Mouse (Mus musculus) neural tube, embryonic 14.5 days (tissue): ENCODE results near the gene Rogdi. TPM values are rescaled to one million over a fixed set of nuclear protein-coding genes. Genes with fewer than 3 reads are reported as not detected.

Source experiments
- ATAC-seq: fragments of 200-750 bp; cut with Nextera tagmentation; 2 replicates; pipeline ENCODE4 v1.8.0; 2017; ENCODE audit warnings: low read depth, mild to moderate bottlenecking, moderate TSS enrichment, moderate library complexity
- H3K27ac ChIP-seq: fragments of 300-500 bp; sonication (generic); 2 replicates; pipeline ENCODE4 v1.5.1; 2014; ENCODE audit warnings: low read depth, mild to moderate bottlenecking, control low read depth, low read length, moderate library complexity, mixed read lengths
- H3K27me3 ChIP-seq: fragments of 300-500 bp; sonication (generic); 2 replicates; pipeline ENCODE4 v1.6.1; 2014; ENCODE audit warnings: low read length; ENCODE audit not compliant: control insufficient read depth, insufficient read depth
- H3K36me3 ChIP-seq: fragments of 300-500 bp; sonication (generic); 2 replicates; pipeline ENCODE4 v1.6.1; 2014; ENCODE audit warnings: low read length, mixed read lengths; ENCODE audit not compliant: control insufficient read depth, insufficient read depth
- H3K4me1 ChIP-seq: fragments of 300-500 bp; sonication (generic); 2 replicates; pipeline ENCODE4 v1.6.1; 2014; ENCODE audit warnings: low read length; ENCODE audit not compliant: control insufficient read depth, insufficient read depth
- H3K4me2 ChIP-seq: fragments of 300-500 bp; sonication (generic); 2 replicates; pipeline ENCODE4 v1.6.1; 2014; ENCODE audit warnings: mild to moderate bottlenecking, low read depth, low read length, control low read depth
- H3K4me3 ChIP-seq: fragments of 300-500 bp; sonication (generic); 2 replicates; pipeline ENCODE4 v1.5.1; 2014; ENCODE audit warnings: low read depth, low read length, control low read depth, mixed read lengths
- H3K9ac ChIP-seq: fragments of 300-500 bp; sonication (generic); replicated peaks from 2 replicates; pipeline ENCODE4 v1.6.1; 2014; ENCODE audit warnings: low read depth, mild to moderate bottlenecking, control low read depth, low read length, mixed read lengths
- H3K9me3 ChIP-seq: fragments of 300-500 bp; sonication (generic); 2 replicates; pipeline ENCODE4 v1.6.1; 2016; ENCODE audit warnings: low read length; ENCODE audit not compliant: control insufficient read depth
- WGBS: fragments of 180-500 bp; shearing (Covaris S2); extraction: QIAGEN DNeasy Blood & Tissue Kit; methylation state at CpG from one replicate; pipeline ENCODE4 v1.1.7; 2014; 5-methylcytosine and 5-hydroxymethylcytosine counted together
- polyA plus RNA-seq: library from polyadenylated mRNA; unstranded; fragments of >200 nt; fragmentation: Nextera tagmentation; extraction: Ambion mirVana; gene quantifications from 2 replicates; pipeline ENCODE4 v1.2.1, GENCODE M21; 2014

Gene Rogdi
- 171 and 200 TPM in 2 replicates for polyA plus RNA-seq

DNA sequence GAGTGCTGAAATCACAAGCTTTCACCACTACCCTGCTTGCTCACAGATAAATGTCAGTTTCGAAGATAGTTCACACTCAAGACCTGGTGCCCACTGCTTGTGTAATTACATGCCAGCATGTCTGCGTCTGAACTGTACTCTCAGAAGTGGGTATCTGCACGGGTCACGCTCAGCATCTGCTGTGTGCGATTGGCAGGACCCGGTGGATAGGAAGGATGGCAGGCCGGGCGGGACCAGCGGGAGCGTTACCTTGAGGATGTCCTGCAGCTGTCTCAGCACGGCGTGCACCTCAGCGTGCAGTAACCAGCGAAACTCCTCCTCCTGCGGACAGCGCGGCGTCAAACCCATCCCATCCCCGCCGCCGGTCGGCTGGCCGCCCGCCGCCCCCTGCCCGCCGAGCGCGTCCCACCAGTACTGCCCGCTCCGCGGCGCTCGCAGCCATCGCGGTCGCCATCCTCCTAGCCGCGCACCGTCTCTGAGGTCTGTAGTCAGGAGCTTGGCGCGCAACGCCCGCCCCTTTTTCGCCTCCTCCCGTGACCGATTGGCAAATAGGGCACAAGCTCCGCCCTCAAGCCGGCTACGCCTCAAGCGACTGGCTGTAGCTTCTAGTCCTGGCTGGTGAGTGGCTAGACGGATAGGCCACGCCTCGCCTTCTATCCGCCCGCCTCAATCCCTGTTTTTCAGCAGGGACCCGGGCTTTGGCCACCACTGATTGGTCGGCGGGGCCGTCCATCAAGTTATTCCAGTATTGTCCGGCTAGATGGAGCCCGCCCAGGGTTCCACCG lies at the start of gene Rogdi:
Gene Rogdi, minus strand, starts transcription at position 500 of the 785 bp plus-strand sequence.
- Histone ChIP-seq H3K4me1 (peaks cover 9% of the 10 kb centered on the region; the same call in 1 of the 2 replicates), H3K36me3 (peaks cover 35% of the 10 kb centered on the region), H3K9ac (peak within 1 kb of the TSS; percentile 76), H3K27me3 (no peaks in the 10 kb centered on the region), H3K9me3 (no peaks in the 10 kb centered on the region), H3K27ac (peak within 1 kb of the TSS; percentile 74), H3K4me2 (peak within 1 kb of the TSS; percentile 70), H3K4me3 (peak within 1 kb of the TSS; percentile 65)
- WGBS: under 1% methylated on average over 51 of the region's 63 CpGs
- ATAC-seq: peak; percentile 99

DNA sequence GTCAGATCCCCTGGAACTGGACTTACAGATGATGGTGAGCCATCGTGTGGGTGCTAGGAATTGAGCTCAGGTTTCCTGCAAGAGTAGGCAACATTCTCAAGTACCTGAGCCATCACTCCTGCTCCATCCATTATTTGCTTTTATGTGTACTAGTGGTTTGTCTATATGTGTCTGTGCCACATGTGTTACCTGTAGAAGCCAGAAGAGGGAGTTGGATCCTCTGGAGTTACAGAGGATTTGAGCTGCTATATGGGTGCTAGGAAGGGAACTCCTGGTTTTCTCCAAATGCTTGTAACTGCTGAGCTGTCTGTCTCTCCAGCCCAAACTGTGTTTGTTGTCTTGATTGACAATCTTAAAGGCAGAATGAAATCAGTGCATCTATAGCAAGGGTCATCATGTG lies 44.8 kb upstream of the Rogdi start:
- Histone ChIP-seq H3K27ac (no peak overlapping the region), H3K9ac (no peak overlapping the region), H3K4me2 (no peak overlapping the region), H3K36me3 (peaks cover 33% of the 10 kb centered on the region), H3K9me3 (no peaks in the 10 kb centered on the region), H3K4me3 (no peak overlapping the region), H3K27me3 (no peaks in the 10 kb centered on the region), H3K4me1 (no peaks in the 10 kb centered on the region)
- WGBS: 91% methylated on average over 1 of the region's 1 CpGs
- ATAC-seq: no peak

DNA sequence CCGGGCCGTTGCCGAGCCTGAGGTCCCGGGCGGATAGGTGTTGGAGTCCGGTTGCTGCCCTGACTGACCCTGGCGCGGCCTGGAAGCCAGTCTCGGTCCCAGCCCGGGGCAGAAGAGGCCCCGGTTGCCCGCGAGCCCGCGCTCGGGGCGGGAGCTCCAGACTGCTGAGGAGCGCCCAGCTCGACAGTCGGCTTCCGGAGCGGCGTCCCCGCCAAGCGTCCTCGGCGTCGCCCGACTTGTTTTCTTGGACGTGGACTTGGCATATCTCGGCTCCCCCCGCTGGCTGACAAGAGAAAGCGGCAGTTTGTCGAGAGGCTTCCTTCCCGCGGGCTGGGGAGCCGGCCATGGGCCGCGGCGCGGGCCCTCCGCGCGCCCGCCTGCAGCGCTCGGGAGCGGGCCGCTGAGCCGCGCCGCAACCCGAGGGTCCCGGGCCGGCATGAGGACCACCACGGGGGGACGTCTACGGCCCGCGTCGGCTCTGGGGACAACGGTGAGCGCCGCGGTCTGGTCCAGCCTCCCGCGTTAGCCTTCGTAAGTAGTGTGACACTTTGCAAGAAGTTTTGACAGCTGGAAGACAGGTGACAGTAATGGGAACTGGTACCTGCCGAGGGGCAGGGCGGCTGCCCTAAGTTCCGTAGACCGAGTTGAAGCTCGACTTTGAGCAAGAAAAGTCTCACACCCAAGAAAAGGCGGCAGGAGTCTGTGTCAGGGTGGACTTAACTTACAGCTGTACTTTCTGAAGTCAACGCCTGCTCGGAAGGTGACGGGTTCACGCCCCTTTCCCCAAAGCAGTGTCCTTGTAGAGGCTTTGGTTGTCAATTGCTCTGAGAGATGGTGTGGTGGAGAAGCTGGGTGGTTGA lies 37.1 kb upstream of the Rogdi start:
- under 1% methylated on average over 76 of the region's 78 CpGs for WGBS
- peak; percentile 81 for ATAC-seq
- H3K27ac ChIP-seq: peak overlapping the region; percentile 95
- no peaks in the 10 kb centered on the region for H3K9me3 ChIP-seq
- peak overlapping the region; percentile 89 for H3K9ac ChIP-seq
- H3K4me1 ChIP-seq: peaks cover 26% of the 10 kb centered on the region
- H3K27me3 ChIP-seq: no peaks in the 10 kb centered on the region
- H3K4me2 ChIP-seq: peak overlapping the region; percentile 64
- H3K36me3 ChIP-seq: peaks cover 35% of the 10 kb centered on the region
- H3K4me3 ChIP-seq: peak overlapping the region; percentile 98

DNA sequence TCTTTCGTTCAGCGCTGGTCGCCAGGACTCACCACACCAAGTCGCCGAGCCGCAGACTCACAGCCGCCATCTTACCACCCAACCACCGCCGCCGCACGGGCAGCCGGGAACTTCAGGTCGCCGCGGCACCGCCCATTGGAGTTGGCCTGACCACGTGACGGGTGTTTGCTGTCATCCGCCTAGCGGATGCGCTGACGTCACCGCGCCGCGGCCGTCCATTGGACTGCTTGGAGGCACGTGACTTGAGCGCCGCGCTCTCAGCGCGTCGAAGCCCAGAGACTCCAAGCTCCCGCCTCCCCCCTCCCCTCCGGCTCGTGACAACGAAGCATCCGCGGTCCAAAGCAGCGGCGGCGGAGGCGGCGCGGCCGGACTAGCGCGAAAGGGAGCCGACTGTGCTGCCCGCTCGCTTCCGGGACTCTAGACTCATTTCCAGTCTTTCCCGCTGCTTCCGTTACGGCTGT lies 36.5 kb upstream of the Rogdi start, which contains the start of the genes Glyr1 and Ubn1:
Gene Glyr1, minus strand, starts transcription at position 90 of the 461 bp plus-strand sequence.
Gene Ubn1, plus strand, starts transcription at position 284 of the 461 bp plus-strand sequence.
- Histone ChIP-seq H3K4me3 (peak within 1 kb of the TSS; percentile 98), H3K9ac (peak within 1 kb of the TSS; percentile 89), H3K4me1 (peaks cover 26% of the 10 kb centered on the region), H3K36me3 (peaks cover 35% of the 10 kb centered on the region), H3K27me3 (no peaks in the 10 kb centered on the region), H3K4me2 (peak within 1 kb of the TSS; percentile 93), H3K9me3 (no peaks in the 10 kb centered on the region), H3K27ac (peak within 1 kb of the TSS; percentile 96)
- peak; percentile 100 for ATAC-seq
- WGBS: under 1% methylated on average over 55 of the region's 56 CpGs

DNA sequence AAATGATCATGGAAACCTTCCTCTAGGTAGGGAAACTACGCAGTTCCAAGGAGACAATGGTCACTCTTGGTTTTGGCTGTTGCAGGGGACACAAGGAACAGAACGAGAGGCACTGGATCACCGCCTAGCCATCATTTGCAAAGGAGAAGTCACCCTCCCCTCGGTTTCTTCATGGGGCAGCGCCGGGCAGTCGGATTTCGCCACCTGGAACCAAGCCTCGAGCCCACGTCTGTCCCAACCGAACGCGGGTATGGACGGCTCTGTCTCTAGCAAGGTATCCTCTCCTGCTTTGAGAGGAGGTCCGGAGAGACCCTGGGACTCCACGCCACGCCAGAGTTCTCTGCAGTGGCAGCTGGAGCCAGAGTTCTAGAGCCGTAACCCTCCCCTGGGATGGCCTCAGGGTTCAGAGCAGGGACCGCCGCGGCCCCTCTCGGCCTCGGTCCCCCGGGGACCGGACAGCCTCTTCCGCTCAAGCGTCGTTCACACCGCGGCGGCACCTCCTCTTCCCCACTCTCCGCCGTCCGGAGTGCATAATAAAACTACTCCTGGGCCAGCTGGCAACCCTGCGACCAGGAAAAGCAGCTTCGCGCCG lies 35.9 kb upstream of the Rogdi start:
- H3K4me1 ChIP-seq: peaks cover 26% of the 10 kb centered on the region
- no peaks in the 10 kb centered on the region for H3K27me3 ChIP-seq
- ATAC-seq: peak; percentile 48
- H3K27ac ChIP-seq: peak overlapping the region; percentile 96
- peak overlapping the region; percentile 83 for H3K9ac ChIP-seq
- no peaks in the 10 kb centered on the region for H3K9me3 ChIP-seq
- H3K4me3 ChIP-seq: peak overlapping the region; percentile 98
- peaks cover 37% of the 10 kb centered on the region for H3K36me3 ChIP-seq
- WGBS: under 1% methylated on average over 35 of the region's 38 CpGs
- H3K4me2 ChIP-seq: peak overlapping the region; percentile 93

DNA sequence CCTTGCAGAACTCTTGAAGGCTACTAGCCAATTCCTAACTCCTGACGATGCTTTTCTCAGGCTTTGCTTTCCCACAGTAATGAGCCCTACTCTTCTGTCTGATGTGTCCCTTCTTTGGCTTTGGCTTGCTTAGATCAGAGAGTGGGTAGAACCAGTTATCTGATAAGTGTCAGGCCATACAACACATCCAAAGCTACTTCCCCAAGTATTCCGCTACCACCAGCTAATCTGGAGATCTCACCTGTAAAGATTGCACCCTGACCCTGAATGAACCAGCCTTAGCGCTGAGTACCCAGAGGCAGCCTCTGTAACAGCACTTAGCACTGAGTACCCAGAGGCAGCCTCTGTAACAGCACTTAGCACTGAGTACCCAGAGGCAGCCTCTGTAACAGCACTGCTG lies 32.0 kb upstream of the Rogdi start:
- no peaks in the 10 kb centered on the region for H3K27me3 ChIP-seq
- peaks cover 17% of the 10 kb centered on the region for H3K4me1 ChIP-seq
- WGBS: 98% methylated on average over 3 of the region's 3 CpGs
- H3K9ac ChIP-seq: no peak overlapping the region
- ATAC-seq: no peak
- H3K4me3 ChIP-seq: no peak overlapping the region
- no peaks in the 10 kb centered on the region for H3K9me3 ChIP-seq
- peaks cover 54% of the 10 kb centered on the region for H3K36me3 ChIP-seq
- H3K27ac ChIP-seq: no peak overlapping the region
- H3K4me2 ChIP-seq: no peak overlapping the region

DNA sequence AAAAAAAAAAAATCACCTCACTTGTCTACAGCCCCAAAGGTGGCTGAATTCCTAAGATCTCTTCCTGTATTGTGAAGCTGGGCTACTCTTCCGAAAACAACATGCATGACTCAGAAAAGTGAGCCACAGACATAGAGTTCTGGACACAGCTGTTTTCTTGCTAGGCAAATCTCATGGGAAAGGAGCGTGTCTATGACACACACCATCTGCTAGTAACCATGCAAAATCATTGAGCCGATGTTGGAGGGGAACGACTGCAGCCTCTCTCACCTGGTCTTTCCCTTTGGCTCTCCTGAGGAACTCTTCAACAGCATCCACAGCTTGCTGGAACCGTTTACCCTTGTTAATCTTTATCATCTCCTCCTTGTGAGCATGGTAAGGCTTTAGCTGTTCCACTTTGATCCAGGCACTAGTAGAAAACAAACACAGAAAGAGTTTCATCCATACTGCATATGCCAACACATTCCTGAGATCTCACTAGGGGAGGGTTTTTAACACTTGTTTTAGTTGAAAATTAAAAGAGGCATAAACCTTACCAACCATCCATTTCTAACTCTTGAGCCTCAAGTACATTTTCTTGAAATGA lies 23.4 kb upstream of the Rogdi start:
- no peaks in the 10 kb centered on the region for H3K27me3 ChIP-seq
- no peak overlapping the region for H3K27ac ChIP-seq
- no peak overlapping the region for H3K4me3 ChIP-seq
- no peak for ATAC-seq
- no peak overlapping the region for H3K4me2 ChIP-seq
- WGBS: 74% methylated on average over 5 of the region's 5 CpGs
- no peaks in the 10 kb centered on the region for H3K4me1 ChIP-seq
- H3K9me3 ChIP-seq: no peaks in the 10 kb centered on the region
- H3K9ac ChIP-seq: no peak overlapping the region
- peaks cover 83% of the 10 kb centered on the region for H3K36me3 ChIP-seq

DNA sequence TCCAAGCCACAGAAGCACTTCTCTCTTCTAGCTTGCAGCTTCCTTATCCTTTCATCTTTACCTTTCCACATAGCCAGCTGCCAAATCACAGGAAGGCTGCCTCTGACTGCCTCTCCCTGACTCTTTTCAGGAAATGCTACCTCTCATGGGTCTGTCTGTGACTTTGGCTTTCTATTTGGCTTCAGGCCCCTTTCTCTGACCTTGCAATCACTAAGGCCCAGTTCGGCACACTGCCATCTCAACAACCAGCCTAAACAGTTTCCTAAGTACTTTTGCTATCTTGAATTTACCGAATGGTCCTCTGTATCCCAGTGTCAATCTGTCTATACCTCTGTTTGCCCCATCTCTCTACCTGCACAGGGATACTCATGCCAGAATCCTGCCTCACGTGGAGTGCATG lies 22.2 kb upstream of the Rogdi start:
- H3K27ac ChIP-seq: no peak overlapping the region
- ATAC-seq: no peak
- no peak overlapping the region for H3K4me3 ChIP-seq
- no peaks in the 10 kb centered on the region for H3K4me1 ChIP-seq
- 95% methylated on average over 3 of the region's 3 CpGs for WGBS
- peaks cover 84% of the 10 kb centered on the region for H3K36me3 ChIP-seq
- no peak overlapping the region for H3K4me2 ChIP-seq
- no peaks in the 10 kb centered on the region for H3K9me3 ChIP-seq
- H3K9ac ChIP-seq: no peak overlapping the region
- no peaks in the 10 kb centered on the region for H3K27me3 ChIP-seq
